Mouse (Mus musculus) spleen, postnatal 14 days (tissue): Measurements from ENCODE around the gene Mpo.

Source experiments
- DNase-seq, 2 experiments: peaks; one replicate each; pipeline ENCODE4 v3.0.0; 2021 to 2022; ENCODE audit warnings: low spot score in 2 of 2

Mpo gene

DNA sequence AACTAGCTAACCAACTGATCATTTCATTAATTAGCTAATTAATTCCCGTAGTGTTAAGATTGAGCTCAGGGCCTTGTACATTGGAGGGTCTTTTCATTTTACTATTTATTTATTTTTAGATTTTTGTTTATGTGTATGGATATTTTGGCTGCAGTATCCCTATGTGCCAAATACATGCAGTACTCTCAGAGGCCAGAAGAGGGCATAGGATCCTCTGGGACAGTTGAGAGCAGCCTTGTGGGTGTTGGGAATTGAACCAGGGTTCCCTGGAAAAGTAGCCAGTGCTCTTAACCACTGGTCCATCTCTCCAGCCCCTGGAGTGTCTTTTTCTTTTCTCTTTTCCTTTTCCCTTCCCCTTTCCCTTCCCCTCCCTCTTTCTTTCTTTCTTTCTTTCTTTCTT, 12.1 kb downstream of the Mpo start:
- peak in 1 of 2 experiments; percentile 16 for DNase-seq

GRCm38 (mm10) chr11:87807433-87807832, 14.1 kb downstream of the Mpo start:
- no peak for DNase-seq

- DNase-seq = no peak
These were observed 14.9 kb downstream of the Mpo start for GRCm38 (mm10) chr11:87808236-87808635.

DNA sequence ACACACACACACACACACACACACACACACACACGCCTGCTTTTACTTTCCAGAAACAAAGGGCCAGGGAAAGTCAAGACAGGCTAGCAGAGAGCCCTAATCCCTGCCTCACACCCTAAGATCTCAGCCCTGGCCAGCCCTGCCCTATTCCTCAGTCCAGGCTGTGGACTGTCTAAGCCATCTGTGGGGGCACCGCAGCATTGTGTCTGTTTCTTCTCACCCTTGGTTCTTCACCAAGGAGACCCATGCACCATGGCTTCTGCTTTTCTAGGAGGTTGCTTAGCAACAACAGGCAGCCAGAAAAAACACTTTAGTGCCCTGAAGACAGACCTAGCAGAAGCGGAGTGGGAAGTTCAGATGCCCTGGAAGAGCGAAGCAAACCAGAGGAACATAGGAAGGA, 18.0 kb downstream of the Mpo start:
- no peak for DNase-seq

DNA sequence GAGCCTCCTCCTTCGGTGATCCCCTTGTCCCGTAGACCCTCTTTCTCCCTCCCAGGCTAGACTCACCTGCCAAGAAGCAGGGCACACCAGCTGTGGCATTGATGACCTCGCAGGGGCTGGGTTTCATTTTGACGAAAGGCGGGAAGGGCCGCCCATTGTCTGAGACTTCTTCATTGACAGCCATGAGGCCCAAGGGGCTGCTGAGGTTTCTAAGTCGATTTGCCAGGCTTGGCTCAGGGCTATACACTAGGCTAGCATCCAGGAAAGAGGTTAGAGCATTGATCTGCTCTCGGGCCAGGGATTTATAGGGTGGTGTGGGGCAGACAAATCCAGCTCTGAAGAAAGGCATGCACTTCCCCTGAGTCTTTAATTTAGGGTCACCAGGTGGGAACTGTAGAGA, 21.4 kb downstream of the Mpo start:
- DNase-seq = no peak

- peak in 1 of 2 experiments; percentile 21 for DNase-seq
These were observed 23.5 kb downstream of the Mpo start for GRCm38 (mm10) chr11:87816707-87817442.

GRCm38 (mm10) chr11:87817443-87817773, 24.0 kb downstream of the Mpo start:
- no peak for DNase-seq

DNA sequence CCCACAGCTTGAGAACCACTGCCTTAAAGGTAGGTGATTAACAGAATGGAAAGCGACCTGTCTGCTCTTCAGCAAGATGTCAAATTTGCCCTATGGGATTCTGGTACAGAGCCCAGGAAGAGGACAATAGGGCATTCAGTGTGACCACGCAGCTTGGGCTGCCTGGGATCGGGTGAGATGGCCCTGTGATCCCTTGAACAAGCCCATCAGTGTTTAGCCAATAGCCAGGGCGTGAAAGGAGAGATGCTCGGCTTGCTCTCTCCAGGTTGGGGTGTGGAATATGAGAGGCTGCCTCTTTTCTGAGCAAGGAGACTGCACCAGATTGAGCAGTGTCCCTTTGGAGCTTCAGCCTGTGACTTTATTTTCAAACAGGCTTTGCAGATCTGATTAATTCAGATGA, 28.1 kb downstream of the Mpo start:
- no peak for DNase-seq

DNA sequence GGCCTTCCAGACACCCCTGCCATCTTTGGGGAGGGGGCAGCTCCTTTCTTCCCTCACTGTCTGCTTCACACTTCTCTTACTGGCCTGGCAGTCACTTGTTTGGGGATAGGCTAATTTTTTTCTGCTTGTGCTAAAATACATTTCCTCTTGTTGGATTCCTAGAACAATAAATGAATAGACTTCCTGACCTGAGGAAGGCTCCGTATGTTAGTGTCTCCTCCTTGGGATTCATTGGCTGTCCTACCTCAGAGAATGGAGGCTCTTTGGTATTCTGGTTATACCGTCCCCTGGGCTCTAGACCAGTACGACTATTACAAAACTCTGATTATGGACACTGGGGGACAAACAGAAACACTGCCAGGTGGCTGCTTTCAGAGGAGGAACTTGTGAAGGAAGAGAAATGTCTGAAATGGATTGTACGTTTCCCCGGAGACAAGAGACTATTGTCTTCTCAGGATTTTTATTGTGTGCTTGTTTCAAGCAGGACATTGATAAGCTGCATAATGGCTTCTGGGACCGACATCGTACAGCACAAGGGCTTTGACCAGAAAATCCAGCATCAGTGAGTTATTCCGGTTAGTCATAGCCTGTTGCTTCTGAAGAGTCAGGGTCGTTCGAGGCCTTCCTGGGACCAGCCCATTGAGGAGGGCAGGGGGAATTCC, 35.0 kb downstream of the Mpo start, which contains the start of gene Lpo:
Gene Lpo (minus strand): TSS at position 51 of the 662 bp plus-strand sequence.
- no peak for DNase-seq

DNA sequence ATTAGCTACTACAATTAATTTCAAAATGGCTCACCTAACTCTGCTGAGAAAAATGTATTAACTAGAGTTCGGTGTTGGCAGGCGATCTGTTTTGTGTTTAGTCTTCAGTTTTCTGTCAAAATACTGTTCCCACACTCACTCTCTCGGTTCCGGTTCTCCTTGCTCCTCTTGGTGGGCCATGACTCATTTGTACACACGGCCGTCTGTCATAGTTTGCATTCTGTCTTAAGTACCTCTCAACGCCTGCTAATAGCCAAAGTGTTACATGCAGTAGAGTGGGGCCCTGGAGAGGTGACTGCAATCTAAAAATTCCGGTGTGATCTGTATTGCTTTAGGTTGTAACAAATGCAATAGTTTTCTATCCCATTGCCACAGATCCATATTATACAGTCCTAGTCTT, 47.3 kb downstream of the Mpo start:
- no peak for DNase-seq

DNA sequence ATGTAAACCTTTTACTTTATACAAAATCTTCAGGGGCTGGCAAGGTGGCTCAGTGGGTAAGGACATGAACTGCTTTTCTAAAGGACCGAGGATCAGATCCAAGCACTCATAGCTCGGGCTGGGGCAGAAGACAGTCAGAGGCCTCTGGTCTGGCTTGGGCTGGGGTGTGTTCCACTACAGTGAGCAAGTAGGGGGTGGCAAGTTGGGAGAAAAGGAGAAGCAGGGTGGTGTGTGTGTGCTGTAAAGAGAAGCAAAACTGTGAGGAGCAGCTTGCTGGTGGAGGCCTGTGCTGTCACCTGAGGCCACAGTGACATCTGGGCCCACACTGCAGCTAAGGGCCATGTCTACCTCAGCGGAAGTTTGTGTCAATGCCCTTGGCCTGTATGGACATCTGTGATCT, 48.1 kb downstream of the Mpo start:
- DNase-seq = no peak

DNA sequence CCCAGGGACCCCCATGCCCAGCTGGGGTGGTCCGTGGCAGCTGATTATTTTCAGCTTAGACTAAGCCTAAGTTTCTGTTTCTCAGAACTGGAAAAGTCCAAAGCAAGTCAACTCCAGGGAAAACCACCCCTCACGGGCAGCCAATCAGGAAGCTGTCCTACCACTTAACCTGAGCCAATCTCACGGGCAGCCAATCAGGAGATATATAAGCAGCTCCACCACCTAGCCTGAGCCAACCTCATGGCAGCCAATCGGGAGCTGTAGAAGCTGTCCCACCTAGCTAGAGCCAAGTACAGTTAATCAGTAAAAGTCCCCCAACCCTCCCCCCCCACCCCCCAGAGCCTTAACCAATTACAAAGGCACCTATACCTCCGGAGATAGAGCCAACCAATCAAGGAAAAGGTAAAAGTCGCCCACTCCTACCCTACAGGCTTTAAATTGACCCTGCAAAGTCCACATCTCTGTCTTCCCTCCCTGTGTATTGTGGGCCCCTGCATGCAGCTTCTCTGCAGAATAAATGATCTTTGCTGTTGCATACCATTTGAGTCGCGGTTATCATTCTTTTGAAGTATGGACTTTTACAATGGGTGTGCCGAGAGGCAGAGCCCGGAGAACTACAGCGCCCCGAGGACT, 53.7 kb downstream of the Mpo start:
- DNase-seq = no peak

- no peak for DNase-seq
These were observed 54.5 kb downstream of the Mpo start for GRCm38 (mm10) chr11:87847884-87848283.

DNA sequence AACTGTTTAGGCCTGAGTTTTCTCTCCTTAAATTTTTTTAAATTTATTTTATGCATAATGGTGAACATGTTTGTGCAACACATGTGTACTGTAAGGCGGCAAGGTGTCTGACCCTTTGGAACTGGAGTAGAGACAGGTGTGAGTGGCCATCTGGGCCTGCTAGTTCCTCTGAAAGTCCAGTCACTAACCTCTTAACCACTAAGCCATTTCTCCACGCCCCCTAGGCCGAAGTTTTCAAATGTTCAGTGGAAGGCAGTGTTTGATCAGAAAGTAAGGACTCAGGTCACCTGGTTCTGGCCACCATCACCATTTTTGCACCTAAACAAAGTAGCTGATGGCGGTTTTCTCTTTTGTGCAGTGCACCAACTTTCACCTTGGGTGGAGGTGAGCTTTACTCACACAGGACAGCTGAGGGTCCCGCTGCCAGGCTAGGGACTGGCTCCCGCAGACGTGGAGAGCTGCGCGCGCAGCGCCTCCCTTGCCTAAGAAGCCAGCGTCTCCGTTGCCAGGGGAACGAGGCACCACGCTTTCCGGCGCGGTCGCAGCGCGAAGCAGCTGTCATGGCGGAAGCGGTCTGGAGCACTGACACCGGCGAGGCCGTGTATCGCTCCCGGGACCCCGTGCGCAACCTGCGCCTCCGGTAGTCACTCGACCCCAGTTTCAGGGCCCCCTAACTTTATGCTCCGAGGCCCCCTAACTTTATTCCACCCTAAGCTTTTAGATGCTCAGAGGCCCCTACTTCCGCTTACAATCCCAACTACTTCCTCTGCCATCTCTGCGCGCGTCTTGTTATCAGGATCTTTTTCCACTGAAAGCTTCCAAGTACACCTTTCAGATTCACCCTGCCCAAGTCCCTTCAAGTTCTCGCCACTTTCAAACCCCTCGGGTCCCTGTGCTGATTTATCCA, 59.6 kb downstream of the Mpo start, which contains the start of gene Mks1:
Gene Mks1 (plus strand): TSS at position 526 of the 907 bp plus-strand sequence.
- peak; percentile 64 to 78 for DNase-seq

DNA sequence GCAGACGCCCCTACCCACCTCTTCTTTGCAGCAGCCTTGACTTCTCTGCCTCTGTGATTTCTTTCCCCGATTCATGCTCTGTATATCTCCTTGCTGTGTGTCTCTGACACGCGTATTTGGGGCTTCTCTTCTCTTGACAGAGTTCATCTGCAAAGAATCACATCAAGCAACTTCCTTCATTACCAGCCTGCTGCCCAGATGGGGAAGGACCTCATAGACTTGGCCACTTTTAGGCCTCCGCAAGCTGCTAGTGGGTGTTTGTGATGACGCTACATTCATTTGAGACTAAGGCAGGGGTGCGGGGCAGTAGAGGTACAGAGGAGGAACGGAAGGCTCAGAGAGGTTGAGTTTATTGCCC, 60.2 kb downstream of the Mpo start:
- DNase-seq = no peak
